Mouse (Mus musculus) kidney, postnatal 36 days (tissue): ENCODE results near the gene Rpl18.

ENCODE experiments used
- DNase-seq, 2 experiments: peaks; one replicate each; pipeline ENCODE4 v3.0.0; 2021 to 2022; ENCODE audit warnings: mixed read lengths in 2 of 2

The Rpl18 gene

DNA sequence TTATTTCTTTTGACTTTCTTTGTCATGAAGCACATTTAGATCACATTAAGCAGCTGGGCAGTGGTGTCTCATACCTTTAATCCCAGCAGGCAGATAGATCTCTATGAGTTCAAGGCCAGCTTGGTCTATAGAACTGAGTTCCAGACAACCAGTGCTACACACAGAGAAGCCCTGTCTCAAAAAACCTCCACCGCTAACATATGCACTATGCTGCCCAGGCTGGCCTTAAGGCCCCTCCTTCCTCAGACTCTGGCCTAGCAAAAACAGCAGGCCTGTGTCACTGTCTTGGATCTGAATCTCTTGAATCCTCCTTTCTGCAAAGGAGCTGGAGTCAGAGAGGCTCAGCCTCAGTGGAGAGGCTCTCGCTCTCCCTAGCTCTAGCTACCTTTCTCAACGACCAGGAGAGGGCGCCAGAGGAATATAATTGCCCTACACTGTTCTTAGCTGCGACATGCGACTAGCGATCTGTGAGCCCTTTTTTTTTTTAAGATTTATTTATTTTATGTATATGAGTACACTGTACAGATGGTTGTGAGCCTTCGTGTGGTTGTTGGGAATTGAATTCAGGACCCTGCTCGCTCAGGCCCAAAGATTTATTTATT is 24.0 kb downstream of the Rpl18 start:
- peak; percentile 89 to 94 for DNase-seq

DNA sequence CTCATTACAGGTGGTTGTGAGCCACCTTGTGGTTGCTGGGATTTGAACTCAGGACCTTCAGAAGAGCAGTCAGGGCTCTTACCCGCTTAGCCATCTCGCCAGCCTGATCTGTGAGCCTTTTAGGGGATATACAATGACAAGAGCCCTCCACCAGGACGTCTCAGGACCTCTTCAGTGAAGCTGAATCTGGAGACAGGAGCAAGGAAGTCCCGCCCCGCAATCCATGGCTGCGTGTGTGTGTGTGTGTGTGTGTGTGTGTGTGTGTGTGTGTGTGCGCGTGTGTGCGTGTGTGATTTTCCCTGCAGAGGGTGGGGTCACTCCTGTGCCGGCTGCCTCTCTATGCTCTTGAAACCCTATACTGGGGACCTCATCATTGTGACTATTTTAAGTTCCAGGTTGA is 24.6 kb downstream of the Rpl18 start:
- no peak for DNase-seq

DNA sequence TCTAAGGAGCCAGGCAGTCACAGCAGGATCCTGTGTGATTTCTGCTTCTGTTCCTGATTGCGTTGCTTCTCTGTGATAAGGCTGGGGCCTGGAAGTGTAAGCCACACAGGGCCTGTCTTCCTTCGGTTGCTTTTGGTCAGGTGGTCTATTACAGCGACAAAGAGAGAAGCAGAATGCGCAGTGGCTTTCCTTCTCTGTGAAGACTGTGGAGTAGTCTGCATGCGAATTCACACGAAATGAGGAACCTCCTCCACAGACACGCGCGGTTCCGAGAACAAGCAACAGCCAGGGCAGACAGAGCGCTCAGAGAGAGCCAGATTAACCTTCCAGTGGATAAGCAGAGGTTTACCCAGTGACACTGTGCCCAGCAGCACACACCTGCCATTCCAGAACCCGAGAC is 26.1 kb downstream of the Rpl18 start:
- DNase-seq, result no peak

DNA sequence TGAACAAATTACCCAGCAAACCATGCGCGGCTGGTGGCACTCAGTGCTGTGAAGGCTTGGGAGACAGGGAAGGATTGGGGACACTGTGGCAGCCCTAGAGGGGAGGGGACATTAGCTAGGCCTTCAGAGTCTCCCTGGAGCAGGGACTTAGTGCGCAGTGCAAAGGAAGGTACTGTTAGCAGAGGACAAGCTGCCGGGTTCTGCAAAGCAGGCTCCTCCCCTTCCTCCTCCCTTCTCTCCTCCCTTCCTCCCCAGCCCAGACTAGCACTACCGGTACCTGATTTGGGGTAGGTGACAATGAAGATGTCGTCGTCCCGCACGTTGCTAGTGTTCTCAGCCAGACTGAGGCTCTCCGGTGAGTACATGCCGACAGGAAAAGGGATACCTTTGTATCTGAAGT is 26.5 kb downstream of the Rpl18 start:
- DNase-seq, result no peak

DNA sequence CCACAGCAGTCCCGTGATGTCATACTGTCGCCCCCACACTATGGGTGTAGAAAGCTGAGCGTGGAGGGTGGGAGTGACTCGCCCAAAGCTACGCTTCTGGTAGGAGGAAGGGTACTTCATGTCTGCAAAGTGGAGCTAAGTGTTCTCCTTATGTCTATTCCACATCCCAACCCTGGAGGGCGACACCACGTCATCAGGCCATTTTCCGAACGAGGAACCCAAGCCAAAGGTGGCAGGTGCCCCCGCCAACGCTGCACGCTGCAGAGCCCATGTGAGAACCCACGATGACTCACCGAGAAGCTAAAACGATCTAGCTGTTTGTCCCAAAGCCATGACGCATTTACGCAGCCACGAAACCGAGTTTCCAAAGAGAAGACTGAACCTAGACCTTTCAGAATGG is 27.1 kb downstream of the Rpl18 start:
- peak in 1 of 2 experiments; percentile 37 for DNase-seq

DNA sequence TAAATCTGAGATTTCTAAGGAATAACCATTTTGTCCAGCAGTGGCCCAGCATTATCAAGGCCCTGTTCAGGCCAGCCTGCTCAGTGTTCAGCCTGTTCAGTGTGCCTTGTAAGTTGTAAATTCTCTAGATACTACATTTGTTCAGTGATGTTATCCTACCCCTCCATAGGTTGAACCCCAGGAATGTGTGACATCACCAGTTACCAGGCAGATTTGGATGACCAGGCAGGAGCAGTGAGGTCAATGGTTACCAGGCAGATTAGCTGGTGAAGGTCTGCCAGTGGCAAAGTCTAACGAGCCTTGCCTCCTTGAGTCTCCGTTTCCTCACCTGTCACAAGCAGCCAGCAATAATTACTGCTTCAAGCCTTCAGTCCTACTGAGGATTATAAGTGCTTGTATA is 29.1 kb downstream of the Rpl18 start:
- DNase-seq, result peak; percentile 80 to 91

DNA sequence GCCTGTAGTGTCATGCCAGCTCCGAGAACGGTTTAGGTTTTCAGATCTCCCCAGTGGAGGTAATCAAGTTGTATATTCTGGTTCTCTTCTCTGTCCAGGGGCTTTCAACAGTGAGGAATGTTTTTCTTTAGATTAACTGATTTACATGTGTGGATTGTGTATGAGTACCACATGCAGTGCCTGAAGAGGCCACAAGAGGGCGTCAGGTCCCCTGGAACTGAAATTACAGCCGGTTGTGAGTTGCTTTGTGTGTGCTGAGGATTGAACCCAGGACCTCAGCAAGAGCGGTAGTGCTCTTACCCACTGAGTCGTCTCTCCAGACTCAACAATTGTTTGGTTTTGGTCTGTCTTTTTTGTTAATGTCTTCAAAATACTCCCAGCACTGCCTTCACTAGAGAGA is 31.3 kb downstream of the Rpl18 start:
- DNase-seq, result no peak

DNA sequence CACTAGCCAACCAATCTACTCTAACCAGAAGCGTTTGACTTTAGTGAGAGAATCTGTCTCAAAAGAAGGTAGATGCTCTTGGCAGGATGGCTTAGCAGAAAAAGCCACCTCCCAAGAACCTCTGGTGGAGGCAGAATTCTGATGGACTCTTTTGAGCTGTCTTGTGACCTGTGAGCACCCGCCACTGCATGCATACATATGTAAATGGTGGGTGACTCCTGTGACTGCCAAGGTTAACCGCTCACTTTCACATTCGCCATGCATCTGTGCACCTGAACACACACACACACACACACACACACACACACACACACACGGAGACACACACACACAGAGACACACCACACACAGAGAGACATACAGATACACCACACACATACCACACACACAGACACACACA is 32.2 kb downstream of the Rpl18 start:
- DNase-seq, result no peak

DNA sequence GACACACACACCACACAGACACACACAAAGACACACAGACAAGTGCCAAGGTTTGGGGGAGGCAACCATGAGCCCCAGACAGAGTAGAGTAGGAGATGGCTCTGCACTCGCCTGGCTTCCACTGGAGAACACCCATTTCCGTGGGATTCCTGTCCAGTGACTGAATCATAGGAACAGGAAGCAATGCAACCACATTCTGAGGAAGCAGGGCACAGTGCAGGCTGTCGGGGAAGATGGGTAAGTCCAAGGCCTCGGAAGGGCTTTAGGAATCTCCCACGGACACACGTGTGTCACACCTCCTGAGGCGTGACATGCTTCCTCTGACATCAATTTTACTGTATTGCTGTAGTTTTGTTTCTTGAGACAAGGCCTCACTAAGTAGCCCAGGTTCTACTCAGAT is 32.9 kb downstream of the Rpl18 start:
- peak; percentile 25 to 38 for DNase-seq

DNA sequence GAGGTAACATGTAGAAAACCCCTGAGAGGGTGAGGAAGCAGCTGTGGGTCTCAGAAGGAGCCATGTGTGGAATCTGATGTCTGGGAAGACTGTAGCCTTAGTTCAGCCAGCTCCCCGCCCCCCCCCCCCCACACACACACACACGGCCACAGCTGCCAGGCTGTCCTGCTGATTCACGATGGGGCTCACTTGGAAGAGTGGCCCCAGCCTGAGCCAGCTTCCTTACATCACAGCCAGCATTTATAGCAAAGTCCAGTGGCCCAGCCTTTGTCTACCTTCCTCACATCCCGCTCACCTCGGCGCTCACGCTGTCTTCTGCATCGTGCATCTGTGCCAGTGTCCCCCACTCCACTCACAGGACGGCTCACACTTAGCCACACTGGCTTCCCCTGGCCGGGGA is 34.1 kb downstream of the Rpl18 start:
- DNase-seq, result no peak

DNA sequence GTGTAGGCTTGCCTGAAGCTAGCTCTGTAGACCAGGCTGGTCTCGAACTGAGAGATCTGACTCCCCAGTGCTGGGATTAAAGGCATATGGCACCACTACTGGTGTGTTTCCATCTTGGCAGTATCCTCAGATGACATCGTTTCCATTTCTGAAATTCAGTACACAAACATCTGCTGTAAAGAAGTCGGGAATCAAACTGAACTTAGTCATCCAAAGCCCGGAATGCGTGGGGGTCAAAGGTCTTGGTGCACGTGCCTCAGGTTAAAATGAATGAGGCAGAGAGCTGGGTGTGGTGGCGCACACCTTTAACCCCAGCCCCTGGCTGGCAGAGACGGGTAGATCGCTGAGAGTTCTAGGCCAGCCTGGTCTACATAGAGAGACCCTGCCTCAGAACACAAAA is 34.9 kb downstream of the Rpl18 start:
- DNase-seq, result peak; percentile 29 to 50

DNA sequence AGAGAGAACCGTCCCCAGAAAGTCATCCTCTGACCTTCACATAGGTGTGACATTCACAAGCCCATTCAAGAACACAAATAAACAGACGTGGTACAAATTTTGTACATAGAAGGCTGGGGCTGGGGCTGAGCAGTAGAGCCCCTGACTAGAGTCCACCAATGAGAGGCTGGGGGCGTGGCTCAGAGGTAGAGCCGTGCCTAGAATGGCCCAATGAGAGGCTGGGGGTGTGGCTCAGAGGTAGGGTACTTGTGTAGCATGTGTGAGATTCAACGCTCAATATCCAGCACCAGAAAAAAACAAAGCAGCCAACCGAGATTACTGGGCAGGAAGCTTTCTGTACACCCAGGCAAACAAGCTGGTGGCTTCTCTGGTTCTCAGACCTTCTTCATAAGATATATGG is 40.4 kb downstream of the Rpl18 start:
- DNase-seq, result no peak

DNA sequence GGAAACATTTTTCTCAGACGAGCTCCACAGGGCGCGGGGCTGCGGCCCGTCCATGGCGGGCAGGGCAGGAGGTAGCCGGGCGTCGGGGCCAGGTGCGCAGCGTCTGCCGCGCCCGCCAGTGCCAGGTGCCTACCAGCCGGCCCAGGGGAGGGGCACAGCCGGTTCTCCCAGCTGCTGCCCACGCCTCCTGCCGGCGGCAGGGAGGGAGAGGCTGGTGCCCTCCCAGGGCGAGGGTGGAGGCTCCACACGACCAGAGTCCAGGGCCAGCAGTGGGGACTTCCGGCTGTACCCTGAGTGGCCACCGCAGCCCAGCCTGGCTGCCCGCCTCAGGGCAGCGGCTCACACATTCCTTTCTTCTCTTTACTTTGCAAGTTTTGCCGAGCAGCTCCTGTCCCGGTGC is 44.1 kb downstream of the Rpl18 start:
- DNase-seq, result peak; percentile 81 to 86

DNA sequence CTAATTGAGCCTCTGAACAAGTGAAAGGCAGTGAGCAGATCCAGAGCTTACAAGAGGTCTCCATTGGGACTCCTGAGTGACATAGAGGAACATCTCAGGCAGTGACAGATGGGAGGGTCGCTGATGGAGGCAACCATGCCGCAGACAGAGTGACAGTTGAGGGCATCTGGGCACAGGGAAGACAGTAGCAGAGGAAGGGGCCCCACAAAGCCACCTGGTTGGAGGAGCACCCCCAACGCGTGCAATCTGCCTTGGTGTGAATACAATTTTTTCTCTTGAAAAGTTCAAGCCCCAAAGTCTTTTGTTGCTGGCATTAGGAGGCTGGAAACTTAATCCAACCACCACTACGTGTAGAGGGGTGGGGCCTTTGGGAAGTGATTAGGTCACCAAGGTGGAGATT is 44.9 kb downstream of the Rpl18 start:
- DNase-seq, result no peak

DNA sequence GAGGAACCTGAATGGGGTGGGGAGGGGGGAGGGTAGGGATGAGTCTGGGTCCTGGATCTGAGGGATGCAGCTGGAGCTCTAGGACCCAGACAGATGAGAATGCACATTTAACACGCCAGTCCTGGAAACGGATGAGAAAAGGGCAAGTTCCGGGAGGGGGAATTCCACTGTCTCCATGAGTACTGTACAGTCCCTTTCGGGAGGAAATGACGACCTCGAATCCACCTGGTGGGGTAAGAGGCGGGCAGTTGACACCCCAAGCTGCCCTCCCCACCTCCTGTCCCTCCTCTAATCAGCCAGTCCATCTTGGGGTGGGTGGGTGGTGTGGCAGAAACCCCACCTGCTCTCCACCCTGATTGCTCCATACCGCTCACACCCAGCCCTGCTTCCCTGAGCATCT is 50.7 kb downstream of the Rpl18 start:
- no peak for DNase-seq

DNA sequence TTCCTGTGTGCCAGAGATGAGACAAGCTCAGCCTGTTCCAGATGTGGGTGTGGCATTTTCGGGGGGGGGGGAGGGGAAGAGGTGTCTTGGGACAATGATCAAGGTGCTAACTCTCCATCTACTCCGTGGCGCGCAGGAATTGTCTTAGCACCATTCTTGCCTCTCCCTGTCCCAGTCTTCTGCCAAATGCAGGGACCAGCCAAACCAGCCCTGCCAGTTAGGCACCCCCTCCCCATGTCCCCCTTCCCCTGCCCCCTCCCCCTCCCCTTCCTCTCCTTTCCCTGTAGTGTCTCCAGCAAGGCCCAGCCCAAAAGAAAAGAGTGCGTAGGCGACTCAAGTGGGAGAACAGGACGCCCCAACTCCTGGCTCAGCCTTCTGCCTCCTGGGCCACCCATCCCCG is 51.5 kb downstream of the Rpl18 start:
- no peak for DNase-seq

DNA sequence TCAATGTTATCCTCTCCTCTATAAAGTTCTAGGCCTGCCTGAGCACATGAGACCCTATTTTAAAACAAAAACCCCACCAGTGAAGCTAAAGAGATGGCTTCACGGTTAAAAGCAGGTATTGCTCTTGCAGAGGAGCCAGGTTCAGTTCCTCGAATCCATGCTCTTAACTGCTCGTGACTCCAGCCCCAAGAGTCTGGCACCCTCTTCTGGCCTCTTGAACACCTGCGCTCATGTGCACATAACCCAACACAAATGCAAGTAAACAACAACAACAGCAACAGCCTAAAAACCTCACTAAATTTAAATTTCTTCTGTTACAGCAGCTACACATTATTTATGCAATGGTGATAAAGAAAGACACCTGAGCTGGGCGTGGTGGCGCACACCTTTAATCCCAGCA is 52.2 kb downstream of the Rpl18 start:
- DNase-seq, result no peak
